Mouse (Mus musculus) kidney, adult 2 months (tissue): ENCODE results near the gene Gon4l.

Experiments used
- CTCF ChIP-seq: fragments of 200-500 bp; conservative IDR thresholded peaks from 2 replicates; pipeline ENCODE4 v1.5.1; 2011; ENCODE audit warnings: low read depth, mild to moderate bottlenecking, control low read depth, low read length, moderate library complexity, mixed read lengths; ENCODE audit not compliant: insufficient read depth, insufficient read length
- POLR2A ChIP-seq: fragments of 200-500 bp; IDR thresholded peaks from one replicate; pipeline ENCODE4 v1.6.1; 2011; ENCODE audit warnings: low read depth, low read length, control low read depth

DNA sequence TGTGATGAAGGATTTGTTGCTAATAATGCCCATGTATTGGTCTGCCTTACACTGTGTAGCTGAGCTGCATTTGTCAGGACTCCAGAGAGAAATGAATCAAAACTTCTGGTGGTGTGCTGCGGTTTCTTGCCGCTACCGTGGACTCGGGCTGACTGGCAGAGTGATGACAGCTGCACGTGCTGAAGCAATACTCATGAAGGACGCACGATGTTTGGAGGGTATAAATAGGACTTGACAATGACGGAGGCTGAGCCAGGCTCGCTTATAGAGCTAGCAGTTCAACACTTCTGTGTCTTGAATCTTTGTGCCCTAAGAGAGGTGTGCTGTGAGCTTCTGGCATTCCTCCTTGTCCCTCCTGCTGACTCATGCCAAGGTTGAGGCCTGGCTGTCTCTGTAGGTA is 86.4 kb downstream of the Gon4l start:
- TF ChIP-seq CTCF (no peak), POLR2A (no peak)
